Mouse (Mus musculus): Measurements from ENCODE around the gene Mgat4d. TPM values are rescaled to one million over a fixed set of nuclear protein-coding genes. Genes with fewer than 3 reads are reported as not detected.

Gene Mgat4d
- total RNA-seq, 2 experiments from 2014 or later = not detected

GRCm38 (mm10) chr8:83342076-83342475 lies 6.2 kb upstream of the Mgat4d start:
- no peak overlapping the region for H3K27ac ChIP-seq
- intact Hi-C loops (cut with DNase I) = loop anchor here (2.0 to 5.0 kb wide), 3 partner anchors 80 to 480 kb away; partner anchors contain the start of gene Rnf150
- no peak for DNase-seq (ENCODE audit: extremely low spot score in 1 of 2, low spot score in 2 of 2)
- no peak for TF ChIP-seq CTCF (IDR thresholded peaks at IDR 0.05)
- no peak overlapping the region for H3K4me3 ChIP-seq

- DNase-seq (ENCODE audit: extremely low spot score in 1 of 2, low spot score in 2 of 2) = no peak
- peak; percentile 73 for TF ChIP-seq CTCF (IDR thresholded peaks at IDR 0.05)
- intact Hi-C loops (cut with DNase I) = loop anchor here (2.0 to 5.0 kb wide), 3 partner anchors 80 to 480 kb away; partner anchors contain the start of gene Rnf150
- Histone ChIP-seq H3K27ac (no peak overlapping the region), H3K4me3 (no peak overlapping the region)
Observed at GRCm38 (mm10) chr8:83342693-83343092, 5.6 kb upstream of the Mgat4d start.

GRCm38 (mm10) chr8:83351315-83351714 lies 3.0 kb downstream of the Mgat4d start:
- H3K4me3 ChIP-seq = no peak overlapping the region
- no peak for DNase-seq (ENCODE audit: extremely low spot score in 1 of 2, low spot score in 2 of 2)
- no peak overlapping the region for H3K27ac ChIP-seq
- no peak for TF ChIP-seq CTCF (IDR thresholded peaks at IDR 0.05)
- intact Hi-C loops (cut with DNase I) = no loop called here

- intact Hi-C loops (cut with DNase I) = no loop called here
- TF ChIP-seq CTCF (IDR thresholded peaks at IDR 0.05) = no peak
- Histone ChIP-seq H3K4me3 (no peak overlapping the region), H3K27ac (no peak overlapping the region)
- DNase-seq (ENCODE audit: extremely low spot score in 1 of 2, low spot score in 2 of 2) = no peak
Observed at GRCm38 (mm10) chr8:83363156-83363769, 15.0 kb downstream of the Mgat4d start.

GRCm38 (mm10) chr8:83377231-83377630 lies 29.0 kb downstream of the Mgat4d start:
- no peak for TF ChIP-seq CTCF (IDR thresholded peaks at IDR 0.05)
- no peak overlapping the region for H3K4me3 ChIP-seq
- H3K27ac ChIP-seq = no peak overlapping the region
- DNase-seq (ENCODE audit: extremely low spot score in 1 of 2, low spot score in 2 of 2) = no peak
- intact Hi-C loops (cut with DNase I) = no loop called here

GRCm38 (mm10) chr8:83380141-83380540 lies 31.9 kb downstream of the Mgat4d start:
- Histone ChIP-seq H3K27ac (no peak overlapping the region), H3K4me3 (no peak overlapping the region)
- intact Hi-C loops (cut with DNase I) = no loop called here
- no peak for DNase-seq (ENCODE audit: extremely low spot score in 1 of 2, low spot score in 2 of 2)
- no peak for TF ChIP-seq CTCF (IDR thresholded peaks at IDR 0.05)

- H3K4me3 ChIP-seq = no peak overlapping the region
- no peak for TF ChIP-seq CTCF (IDR thresholded peaks at IDR 0.05)
- no peak overlapping the region for H3K27ac ChIP-seq
- no peak for DNase-seq (ENCODE audit: extremely low spot score in 1 of 2, low spot score in 2 of 2)
- intact Hi-C loops (cut with DNase I) = no loop called here
Observed at GRCm38 (mm10) chr8:83381016-83381415, 32.7 kb downstream of the Mgat4d start.

GRCm38 (mm10) chr8:83382850-83383249 lies 34.6 kb downstream of the Mgat4d start:
- H3K27ac ChIP-seq = no peak overlapping the region
- no peak for TF ChIP-seq CTCF (IDR thresholded peaks at IDR 0.05)
- intact Hi-C loops (cut with DNase I) = no loop called here
- DNase-seq (ENCODE audit: extremely low spot score in 1 of 2, low spot score in 2 of 2) = no peak
- H3K4me3 ChIP-seq = no peak overlapping the region

- no peak for TF ChIP-seq CTCF (IDR thresholded peaks at IDR 0.05)
- Histone ChIP-seq H3K4me3 (peak within 1 kb of the TSS; percentile 69), H3K27ac (peak within 1 kb of the TSS; percentile 12; the same call in 1 of the 2 replicates)
- DNase-seq (ENCODE audit: extremely low spot score in 1 of 2, low spot score in 2 of 2) = peak; percentile 80 to 82
- intact Hi-C loops (cut with DNase I) = no loop called here
Observed at GRCm38 (mm10) chr8:83389316-83390005, 41.2 kb downstream of the Mgat4d start, which contains the start of gene Clgn. Gene Clgn, plus strand, starts transcription at chr8:83389867.

- intact Hi-C loops (cut with DNase I) = no loop called here
- peak overlapping the region; percentile 12; the same call in 1 of the 2 replicates for H3K27ac ChIP-seq
- no peak for TF ChIP-seq CTCF (IDR thresholded peaks at IDR 0.05)
- DNase-seq (ENCODE audit: extremely low spot score in 1 of 2, low spot score in 2 of 2) = no peak
- H3K4me3 ChIP-seq = peak overlapping the region; percentile 69
Observed at GRCm38 (mm10) chr8:83390006-83390701, 41.9 kb downstream of the Mgat4d start.

- no peak overlapping the region for H3K27ac ChIP-seq
- TF ChIP-seq CTCF (IDR thresholded peaks at IDR 0.05) = no peak
- no peak for DNase-seq (ENCODE audit: extremely low spot score in 1 of 2, low spot score in 2 of 2)
- H3K4me3 ChIP-seq = no peak overlapping the region
- intact Hi-C loops (cut with DNase I) = no loop called here
Observed at GRCm38 (mm10) chr8:83392521-83392920, 44.2 kb downstream of the Mgat4d start.

- Histone ChIP-seq H3K4me3 (no peak overlapping the region), H3K27ac (no peak overlapping the region)
- DNase-seq (ENCODE audit: extremely low spot score in 1 of 2, low spot score in 2 of 2) = no peak
- intact Hi-C loops (cut with DNase I) = no loop called here
- TF ChIP-seq CTCF (IDR thresholded peaks at IDR 0.05) = no peak
Observed at GRCm38 (mm10) chr8:83394325-83394724, 46.1 kb downstream of the Mgat4d start.

Measured in left cerebral cortex, adult 2 months (tissue).